Mouse (Mus musculus): Measurements from ENCODE around the gene Ccser1. TPM values are rescaled to one million over a fixed set of nuclear protein-coding genes. Genes with fewer than 3 reads are reported as not detected.

Gene Ccser1
- polyA plus RNA-seq, 1 experiment from 2014 or later, result 11.3 TPM

DNA sequence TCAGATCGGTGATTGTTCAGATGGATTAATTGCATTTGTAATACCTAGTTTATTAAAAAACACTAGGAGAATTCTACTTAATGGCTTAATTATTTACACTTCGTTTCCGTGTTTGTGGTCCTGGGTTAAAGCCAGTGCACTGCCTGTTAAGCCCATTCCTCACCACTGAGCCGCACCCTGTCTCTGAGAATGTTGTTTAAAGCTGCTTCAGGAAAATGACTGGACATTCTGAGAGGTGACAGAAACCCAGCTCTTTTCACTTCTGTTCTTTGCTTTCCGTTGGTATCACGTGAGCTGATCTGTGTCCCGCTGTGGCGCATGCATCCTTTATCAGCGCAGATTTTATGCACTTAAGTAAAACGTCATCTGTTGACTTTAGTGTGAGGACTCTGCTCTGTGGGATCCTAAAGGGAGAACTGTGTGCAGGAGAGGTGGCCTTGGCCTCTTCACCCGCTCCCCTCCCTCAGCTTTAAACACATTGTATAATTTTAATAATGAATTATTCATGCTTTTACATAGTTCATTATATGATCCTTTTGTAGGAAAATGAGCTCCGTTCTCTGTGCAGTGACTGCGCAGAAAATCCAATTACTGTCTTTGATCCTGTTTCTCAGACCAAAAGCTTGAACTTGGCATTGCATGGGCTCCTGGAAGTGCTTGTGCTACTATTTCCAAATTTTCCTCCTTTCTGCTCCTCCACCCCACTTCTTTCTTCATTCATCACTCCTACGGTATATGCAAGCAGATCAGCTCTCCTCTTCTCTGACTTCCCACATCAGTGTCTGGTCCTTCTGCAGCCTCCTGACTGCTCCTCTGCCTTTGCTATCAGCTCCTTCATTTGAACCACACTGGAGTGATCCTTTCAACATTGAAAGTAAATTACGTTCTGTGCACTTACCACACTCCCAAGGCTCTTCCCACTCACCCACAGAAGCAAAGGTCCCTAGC is 149.7 kb downstream of the Ccser1 start:
- Histone ChIP-seq H3K36me3 (ENCODE audit: control insufficient read depth, insufficient read depth, low read length) (no peaks in the 10 kb centered on the region), H3K9ac (ENCODE audit: low read length) (no peak overlapping the region), H3K4me2 (ENCODE audit: low read depth) (no peak overlapping the region), H3K9me3 (ENCODE audit: control insufficient read depth, low read length) (no peaks in the 10 kb centered on the region), H3K4me3 (ENCODE audit: low read depth, low read length) (no peak overlapping the region), H3K4me1 (ENCODE audit: control insufficient read depth, insufficient read depth, low read length) (no peaks in the 10 kb centered on the region), H3K27me3 (ENCODE audit: control insufficient read depth, insufficient read depth, low read length) (no peaks in the 10 kb centered on the region), H3K27ac (ENCODE audit: low read depth, low read length) (no peak overlapping the region)
- ATAC-seq (ENCODE audit: insufficient read depth, low FRiP score, low TSS enrichment) (no peak), DNase-seq (ENCODE audit: low spot score) (no peak)
- WGBS, result 82% methylated on average over 15 of the region's 15 CpGs

DNA sequence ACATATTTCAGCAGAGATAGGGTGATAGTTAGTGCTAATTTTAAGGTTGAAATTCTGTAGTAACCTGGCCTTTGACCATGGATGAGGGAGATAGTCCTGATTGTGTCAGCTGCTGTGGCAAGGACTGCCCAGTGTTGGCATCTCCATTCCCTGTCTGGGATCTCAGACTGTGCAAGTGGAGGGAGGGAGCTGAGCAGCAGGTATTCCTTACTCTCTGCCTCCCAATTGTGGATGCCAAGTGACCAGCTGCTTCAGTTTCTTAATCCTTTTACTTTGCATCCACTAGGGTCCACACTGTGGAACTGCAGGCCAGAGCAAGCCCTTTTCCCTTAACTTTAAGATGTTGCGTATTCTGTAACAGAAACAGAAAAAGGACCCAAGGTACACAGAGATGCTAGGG is 154.3 kb downstream of the Ccser1 start:
- no peak overlapping the region for H3K4me2 ChIP-seq (ENCODE audit: low read depth)
- H3K9me3 ChIP-seq (ENCODE audit: control insufficient read depth, low read length), result no peaks in the 10 kb centered on the region
- 97% methylated on average over 1 of the region's 1 CpGs for WGBS
- ATAC-seq (ENCODE audit: insufficient read depth, low FRiP score, low TSS enrichment) (no peak), DNase-seq (ENCODE audit: low spot score) (no peak)
- no peaks in the 10 kb centered on the region for H3K36me3 ChIP-seq (ENCODE audit: control insufficient read depth, insufficient read depth, low read length)
- H3K9ac ChIP-seq (ENCODE audit: low read length), result no peak overlapping the region
- no peaks in the 10 kb centered on the region for H3K4me1 ChIP-seq (ENCODE audit: control insufficient read depth, insufficient read depth, low read length)
- H3K27ac ChIP-seq (ENCODE audit: low read depth, low read length), result no peak overlapping the region
- H3K4me3 ChIP-seq (ENCODE audit: low read depth, low read length), result no peak overlapping the region
- H3K27me3 ChIP-seq (ENCODE audit: control insufficient read depth, insufficient read depth, low read length), result no peaks in the 10 kb centered on the region

DNA sequence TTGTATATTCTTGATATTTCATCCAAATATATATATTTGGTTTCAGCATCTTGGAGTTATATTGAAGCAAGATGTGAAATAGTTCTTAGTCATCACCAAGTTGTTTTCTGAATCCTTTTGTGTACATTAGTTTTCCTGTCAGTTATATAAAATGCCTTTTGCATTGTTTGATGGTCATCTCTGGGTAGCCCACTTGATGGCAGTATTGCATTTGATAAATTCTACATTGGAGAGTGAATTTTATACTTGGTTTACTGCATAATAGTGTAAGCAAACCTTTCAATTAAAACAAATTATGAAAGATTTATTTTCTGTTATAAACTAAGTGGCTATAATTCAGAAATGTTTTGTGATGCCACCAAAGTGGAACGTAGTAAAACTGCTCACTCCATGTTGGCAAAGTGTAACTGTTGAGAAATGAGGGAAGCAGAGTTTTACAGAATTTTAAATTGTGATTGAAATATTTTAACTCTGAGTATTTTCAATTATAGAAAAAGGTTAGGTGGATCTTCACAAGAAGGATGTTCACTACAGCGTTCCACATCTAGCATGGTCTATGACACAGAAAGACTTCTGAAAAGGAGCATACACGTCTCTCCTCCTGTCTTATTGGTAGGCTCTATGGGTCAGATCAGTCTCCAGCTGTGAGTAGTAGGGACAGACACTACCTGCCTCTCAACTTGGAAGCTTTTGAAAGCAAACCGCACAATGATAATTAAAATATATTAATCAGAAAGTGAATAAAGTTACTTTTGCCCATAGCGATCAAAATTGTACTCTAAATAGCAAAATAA is 167.1 kb downstream of the Ccser1 start:
- H3K9me3 ChIP-seq (ENCODE audit: control insufficient read depth, low read length), result no peaks in the 10 kb centered on the region
- 75% methylated on average over 5 of the region's 5 CpGs for WGBS
- no peak overlapping the region for H3K4me3 ChIP-seq (ENCODE audit: low read depth, low read length)
- H3K27me3 ChIP-seq (ENCODE audit: control insufficient read depth, insufficient read depth, low read length), result no peaks in the 10 kb centered on the region
- H3K4me1 ChIP-seq (ENCODE audit: control insufficient read depth, insufficient read depth, low read length), result no peaks in the 10 kb centered on the region
- no peaks in the 10 kb centered on the region for H3K36me3 ChIP-seq (ENCODE audit: control insufficient read depth, insufficient read depth, low read length)
- no peak overlapping the region for H3K4me2 ChIP-seq (ENCODE audit: low read depth)
- ATAC-seq (ENCODE audit: insufficient read depth, low FRiP score, low TSS enrichment) (no peak), DNase-seq (ENCODE audit: low spot score) (no peak)
- no peak overlapping the region for H3K9ac ChIP-seq (ENCODE audit: low read length)
- no peak overlapping the region for H3K27ac ChIP-seq (ENCODE audit: low read depth, low read length)

DNA sequence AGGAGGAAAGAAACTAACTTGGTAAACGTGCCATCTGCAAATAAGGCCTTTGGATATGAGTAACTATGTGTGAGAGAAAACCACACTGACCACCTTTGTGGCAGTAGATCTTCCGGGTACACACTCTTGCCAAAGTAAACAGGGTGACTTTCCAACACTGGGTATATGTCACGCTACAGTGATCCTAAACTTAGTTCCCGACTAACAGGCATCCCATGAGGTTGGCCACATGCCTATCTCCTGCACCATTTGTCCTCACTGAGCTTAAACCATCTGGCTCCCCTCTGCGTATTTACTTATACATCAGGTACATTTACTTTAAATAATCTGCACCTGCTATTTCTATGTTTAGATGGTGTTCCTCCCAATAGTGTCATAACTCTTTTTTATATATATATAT is 183.6 kb downstream of the Ccser1 start:
- no peak overlapping the region for H3K4me2 ChIP-seq (ENCODE audit: low read depth)
- H3K9me3 ChIP-seq (ENCODE audit: control insufficient read depth, low read length), result no peaks in the 10 kb centered on the region
- ATAC-seq (ENCODE audit: insufficient read depth, low FRiP score, low TSS enrichment), result no peak
- H3K4me1 ChIP-seq (ENCODE audit: control insufficient read depth, insufficient read depth, low read length), result no peaks in the 10 kb centered on the region
- DNase-seq (ENCODE audit: low spot score), result no peak
- 81% methylated on average over 5 of the region's 5 CpGs for WGBS
- H3K27ac ChIP-seq (ENCODE audit: low read depth, low read length), result no peak overlapping the region
- H3K36me3 ChIP-seq (ENCODE audit: control insufficient read depth, insufficient read depth, low read length), result no peaks in the 10 kb centered on the region
- no peak overlapping the region for H3K9ac ChIP-seq (ENCODE audit: low read length)
- no peak overlapping the region for H3K4me3 ChIP-seq (ENCODE audit: low read depth, low read length)
- H3K27me3 ChIP-seq (ENCODE audit: control insufficient read depth, insufficient read depth, low read length), result no peaks in the 10 kb centered on the region

DNA sequence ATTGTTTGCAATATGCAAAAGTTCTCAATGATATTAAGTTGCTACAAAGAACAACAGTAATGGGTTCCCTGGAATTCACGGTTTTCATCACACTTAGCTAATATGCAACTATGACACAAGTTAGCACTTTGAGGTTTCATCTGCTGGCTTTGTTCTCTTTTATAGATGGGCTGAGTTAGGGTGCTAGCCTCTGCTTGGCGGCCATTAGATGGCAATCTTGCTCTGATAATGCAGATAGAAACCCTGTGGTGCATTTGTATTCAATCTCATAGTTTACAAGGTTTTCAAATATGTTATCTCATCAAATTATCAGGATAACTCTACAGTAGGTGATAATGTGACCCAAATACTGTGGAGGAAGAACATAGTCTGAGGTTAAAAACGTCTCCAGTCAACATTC is 202.4 kb downstream of the Ccser1 start:
- WGBS, result 33% methylated on average over 3 of the region's 3 CpGs
- DNase-seq (ENCODE audit: low spot score), result peak; percentile 23
- H3K4me2 ChIP-seq (ENCODE audit: low read depth), result no peak overlapping the region

DNA sequence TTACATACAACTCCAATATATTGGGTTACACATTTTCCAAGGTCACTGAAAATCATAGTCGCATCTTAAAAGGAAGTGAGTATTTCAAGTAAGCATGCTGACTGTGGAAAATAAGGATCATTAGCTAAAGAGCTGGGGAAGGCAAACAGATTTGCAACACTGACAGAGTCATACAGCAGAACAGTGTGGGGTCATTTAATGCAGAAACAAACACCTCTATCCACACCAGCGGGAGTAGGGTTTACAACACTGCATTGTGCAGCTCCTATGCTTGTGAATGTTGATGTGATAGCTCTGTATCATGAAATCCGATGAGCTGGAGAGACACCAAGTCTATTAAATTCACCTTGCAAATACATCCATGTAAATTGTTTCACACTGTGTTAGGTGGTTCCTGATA is 202.9 kb downstream of the Ccser1 start:
- WGBS, result 48% methylated on average over 3 of the region's 3 CpGs
- DNase-seq (ENCODE audit: low spot score), result no peak
- no peak overlapping the region for H3K27ac ChIP-seq (ENCODE audit: low read depth, low read length)
- no peaks in the 10 kb centered on the region for H3K9me3 ChIP-seq (ENCODE audit: control insufficient read depth, low read length)
- ATAC-seq (ENCODE audit: insufficient read depth, low FRiP score, low TSS enrichment), result no peak
- H3K4me1 ChIP-seq (ENCODE audit: control insufficient read depth, insufficient read depth, low read length), result no peaks in the 10 kb centered on the region
- H3K27me3 ChIP-seq (ENCODE audit: control insufficient read depth, insufficient read depth, low read length), result no peaks in the 10 kb centered on the region
- no peak overlapping the region for H3K4me2 ChIP-seq (ENCODE audit: low read depth)
- no peak overlapping the region for H3K4me3 ChIP-seq (ENCODE audit: low read depth, low read length)
- no peak overlapping the region for H3K9ac ChIP-seq (ENCODE audit: low read length)
- H3K36me3 ChIP-seq (ENCODE audit: control insufficient read depth, insufficient read depth, low read length), result no peaks in the 10 kb centered on the region

More for the DNA sequence above, 202.4 kb downstream of the Ccser1 start:
- Histone ChIP-seq H3K27ac (ENCODE audit: low read depth, low read length) (no peak overlapping the region), H3K4me3 (ENCODE audit: low read depth, low read length) (no peak overlapping the region), H3K9ac (ENCODE audit: low read length) (no peak overlapping the region), H3K27me3 (ENCODE audit: control insufficient read depth, insufficient read depth, low read length) (no peaks in the 10 kb centered on the region), H3K9me3 (ENCODE audit: control insufficient read depth, low read length) (no peaks in the 10 kb centered on the region), H3K36me3 (ENCODE audit: control insufficient read depth, insufficient read depth, low read length) (no peaks in the 10 kb centered on the region), H3K4me1 (ENCODE audit: control insufficient read depth, insufficient read depth, low read length) (no peaks in the 10 kb centered on the region)
- ATAC-seq (ENCODE audit: insufficient read depth, low FRiP score, low TSS enrichment), result no peak; the same call in 1 of the 2 replicates

DNA sequence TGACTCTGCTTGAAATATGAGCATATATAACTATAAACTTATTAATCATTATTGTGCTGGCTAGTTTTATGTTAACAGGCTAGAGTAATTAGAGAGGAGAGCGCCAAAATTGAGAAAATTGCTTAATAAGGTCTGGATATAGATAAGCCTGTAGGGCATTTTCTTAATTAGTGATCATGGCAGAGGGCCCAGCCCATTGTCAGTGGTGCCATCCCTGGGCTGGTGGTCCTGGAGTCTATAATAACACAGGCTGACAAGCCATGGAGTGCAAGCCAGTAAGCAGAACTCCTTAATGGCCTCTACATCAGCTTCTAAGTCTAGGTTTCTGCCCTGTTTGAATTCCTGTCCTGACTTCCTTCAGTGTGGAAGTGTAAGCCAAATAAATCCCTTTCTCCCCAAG is 206.9 kb downstream of the Ccser1 start:
- Histone ChIP-seq H3K27me3 (ENCODE audit: control insufficient read depth, insufficient read depth, low read length) (no peaks in the 10 kb centered on the region), H3K9ac (ENCODE audit: low read length) (no peak overlapping the region), H3K9me3 (ENCODE audit: control insufficient read depth, low read length) (no peaks in the 10 kb centered on the region), H3K4me3 (ENCODE audit: low read depth, low read length) (no peak overlapping the region), H3K36me3 (ENCODE audit: control insufficient read depth, insufficient read depth, low read length) (no peaks in the 10 kb centered on the region), H3K27ac (ENCODE audit: low read depth, low read length) (no peak overlapping the region), H3K4me2 (ENCODE audit: low read depth) (no peak overlapping the region), H3K4me1 (ENCODE audit: control insufficient read depth, insufficient read depth, low read length) (no peaks in the 10 kb centered on the region)
- 86% methylated on average over 1 of the region's 1 CpGs for WGBS
- no peak for DNase-seq (ENCODE audit: low spot score)
- no peak for ATAC-seq (ENCODE audit: insufficient read depth, low FRiP score, low TSS enrichment)

DNA sequence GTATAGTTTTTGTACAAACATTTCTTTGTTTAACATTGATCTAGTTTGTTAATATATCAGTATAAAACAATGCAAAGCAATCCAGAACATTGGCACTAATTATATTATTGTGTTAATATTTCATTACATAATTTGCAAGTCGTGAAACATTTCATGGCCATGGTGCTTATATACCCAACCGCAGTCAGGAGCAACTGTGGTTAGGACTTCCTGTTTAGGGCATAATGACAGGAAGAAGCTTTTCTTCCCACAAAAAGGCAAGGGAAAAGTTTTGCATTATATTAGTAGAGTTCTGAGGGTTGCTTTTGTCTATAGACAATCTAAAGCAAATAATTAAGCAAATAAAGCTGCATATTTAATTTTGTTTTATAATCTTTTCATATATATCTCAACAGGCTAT is 247.4 kb downstream of the Ccser1 start:
- ATAC-seq (ENCODE audit: insufficient read depth, low FRiP score, low TSS enrichment) (no peak), DNase-seq (ENCODE audit: low spot score) (no peak)
- H3K9ac ChIP-seq (ENCODE audit: low read length), result no peak overlapping the region
- H3K36me3 ChIP-seq (ENCODE audit: control insufficient read depth, insufficient read depth, low read length), result no peaks in the 10 kb centered on the region
- no peaks in the 10 kb centered on the region for H3K4me1 ChIP-seq (ENCODE audit: control insufficient read depth, insufficient read depth, low read length)
- H3K4me2 ChIP-seq (ENCODE audit: low read depth), result no peak overlapping the region
- H3K27ac ChIP-seq (ENCODE audit: low read depth, low read length), result no peak overlapping the region
- no peaks in the 10 kb centered on the region for H3K27me3 ChIP-seq (ENCODE audit: control insufficient read depth, insufficient read depth, low read length)
- WGBS, result 88% methylated on average over 2 of the region's 2 CpGs
- H3K4me3 ChIP-seq (ENCODE audit: low read depth, low read length), result no peak overlapping the region
- H3K9me3 ChIP-seq (ENCODE audit: control insufficient read depth, low read length), result no peaks in the 10 kb centered on the region

Data from neural tube, embryonic 11.5 days (tissue).